Mouse (Mus musculus): ENCODE measurements around the gene Zcchc3.

Zcchc3 gene

DNA sequence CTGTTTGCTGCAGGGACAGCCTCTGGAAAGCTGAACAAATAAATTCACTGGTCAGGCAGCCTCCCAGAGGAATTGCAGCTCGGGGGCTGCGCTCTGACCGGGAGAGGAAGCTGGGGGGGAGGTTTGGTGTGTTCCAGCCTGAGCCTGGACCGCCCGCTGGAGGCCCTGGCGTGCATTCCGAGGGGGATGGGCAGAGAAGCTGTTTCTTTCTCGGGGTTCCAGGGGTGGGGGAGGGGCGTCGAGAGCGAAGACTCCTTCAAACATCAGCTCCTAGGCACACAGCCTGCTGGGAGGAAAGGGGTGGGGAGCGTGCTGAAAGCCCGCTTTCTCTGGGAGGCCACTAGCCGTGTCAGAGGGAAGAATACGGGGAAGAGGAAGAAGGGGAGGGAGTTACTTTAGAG, 3.9 kb downstream of the Zcchc3 start:
- peak; percentile 93 for DNase-seq (ENCODE audit: extremely low spot score, low spot score)

DNA sequence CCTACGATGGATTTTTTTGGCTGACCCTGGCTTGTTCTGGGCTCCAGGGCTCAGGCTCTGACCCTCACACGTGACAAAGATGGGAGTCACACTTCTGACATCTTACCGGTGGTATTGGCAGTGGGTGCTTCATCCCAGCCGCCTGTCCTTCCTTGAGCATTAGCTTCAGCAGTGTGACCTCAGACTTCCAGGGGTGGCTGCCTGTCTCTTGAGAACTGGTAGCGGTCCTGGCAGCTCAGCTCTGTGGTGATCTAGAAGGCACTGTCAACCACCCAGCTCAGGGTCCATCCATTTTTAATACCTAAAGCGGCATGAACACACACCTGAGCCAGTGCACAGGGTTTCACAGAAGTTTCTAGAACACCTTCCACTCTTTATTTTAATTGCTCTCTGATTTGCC, 5.0 kb downstream of the Zcchc3 start:
- DNase-seq (ENCODE audit: extremely low spot score, low spot score) = no peak

DNA sequence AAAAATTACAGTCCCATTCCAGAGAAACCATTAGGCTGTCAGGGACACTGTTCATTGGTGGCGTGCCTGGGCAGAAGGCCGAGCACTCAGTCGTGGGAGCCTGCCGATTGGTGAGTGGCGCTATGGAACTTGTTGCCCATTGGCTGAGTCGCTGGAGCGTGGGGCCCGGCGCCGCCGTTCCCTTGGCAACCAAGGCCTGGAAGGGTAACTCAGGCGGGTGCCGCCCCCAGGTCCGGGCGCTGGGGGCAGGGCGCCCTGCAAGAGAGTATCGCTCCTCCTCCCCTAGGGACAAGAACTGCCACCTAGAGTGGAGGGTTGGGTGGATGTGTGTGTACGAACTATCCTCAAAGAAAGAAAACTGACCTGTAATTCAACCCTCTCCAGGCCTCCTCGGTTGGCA, 8.7 kb downstream of the Zcchc3 start:
- peak; percentile 94 for DNase-seq (ENCODE audit: extremely low spot score, low spot score)

DNA sequence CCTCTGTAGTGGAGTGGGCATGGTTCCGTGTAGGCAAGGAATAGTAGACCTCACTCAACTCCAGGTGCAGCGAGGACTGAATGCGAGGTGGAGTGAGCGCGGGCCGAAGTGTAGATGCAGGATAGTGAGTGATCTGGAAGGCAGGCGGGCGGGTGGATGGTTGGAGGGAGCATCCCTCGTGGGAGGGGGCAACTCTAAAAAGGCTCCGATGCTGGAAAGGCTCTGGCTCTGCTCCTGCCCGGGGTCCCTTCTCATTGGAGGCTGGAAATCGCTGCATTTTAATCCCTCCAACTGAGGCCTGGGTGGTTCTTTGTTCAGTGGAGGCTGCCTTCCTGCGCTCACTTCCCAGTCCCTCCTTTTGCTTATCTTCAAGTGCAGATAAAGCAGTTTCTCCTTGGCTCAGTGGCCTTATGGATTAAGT, 15.7 kb downstream of the Zcchc3 start:
- no peak for DNase-seq (ENCODE audit: extremely low spot score, low spot score)

DNA sequence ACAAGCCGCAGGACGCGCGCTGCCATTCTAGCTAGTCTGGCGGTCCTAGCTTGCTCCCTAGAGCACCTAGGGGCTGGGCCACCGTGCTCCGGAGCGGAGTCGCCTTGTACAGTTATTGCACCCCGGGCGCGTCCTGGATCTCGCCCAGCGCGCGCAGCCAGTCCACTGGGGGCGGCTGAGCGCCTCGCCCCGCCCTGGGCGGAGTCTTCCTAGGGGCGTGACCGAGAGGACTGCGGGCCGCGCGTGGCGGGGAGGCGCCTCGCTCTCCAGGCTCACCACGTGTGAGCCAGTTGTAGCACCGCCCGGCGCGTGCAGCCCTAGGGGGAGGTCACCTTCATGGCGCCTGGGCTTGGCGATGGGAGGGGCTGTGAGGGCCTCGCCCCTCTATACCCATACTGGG, 16.1 kb downstream of the Zcchc3 start:
- peak; percentile 88 for DNase-seq (ENCODE audit: extremely low spot score, low spot score)

DNA sequence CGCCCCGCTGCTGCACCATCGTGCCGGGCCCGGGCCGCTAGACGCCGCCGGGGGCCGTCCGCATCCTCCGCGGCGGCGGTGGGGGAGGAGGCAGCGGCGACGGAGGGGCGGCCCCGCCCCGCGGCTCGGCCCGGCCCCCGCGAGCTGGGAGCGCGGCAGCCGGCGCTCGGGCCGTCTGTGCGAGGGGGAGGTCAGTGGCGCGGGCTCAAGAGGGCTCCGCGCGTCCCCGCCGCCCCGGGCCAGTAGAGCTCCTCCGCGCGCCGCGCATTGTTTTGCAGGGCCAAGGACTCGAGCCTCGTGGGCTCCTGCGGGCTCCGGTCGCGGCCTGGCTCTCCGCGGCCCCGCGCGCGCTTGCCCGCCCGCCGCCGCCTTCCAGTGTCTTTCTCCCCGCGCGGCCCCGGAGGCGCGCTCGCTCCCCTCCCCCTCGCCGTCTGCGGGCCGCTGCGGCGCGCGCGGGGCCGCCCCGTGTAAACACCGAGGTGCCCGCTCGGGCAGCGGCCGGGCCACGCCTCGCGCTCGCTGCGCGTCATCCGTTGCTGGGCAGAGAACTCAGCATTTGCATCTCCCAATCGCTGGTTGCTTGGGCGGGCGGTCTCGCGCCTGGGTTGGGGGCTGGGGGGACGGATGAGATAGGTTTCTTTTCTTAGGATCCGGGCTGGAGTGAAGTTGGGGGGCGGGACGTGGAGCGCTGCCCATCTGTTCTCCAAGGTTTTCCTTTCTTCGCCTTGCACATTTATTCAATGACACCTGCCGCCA, 17.0 kb downstream of the Zcchc3 start, which contains the start of gene Sox12:
Gene Sox12, minus strand, starts transcription at position 384 of the 756 bp plus-strand sequence.
- peak; percentile 98 for DNase-seq (ENCODE audit: extremely low spot score, low spot score)

DNA sequence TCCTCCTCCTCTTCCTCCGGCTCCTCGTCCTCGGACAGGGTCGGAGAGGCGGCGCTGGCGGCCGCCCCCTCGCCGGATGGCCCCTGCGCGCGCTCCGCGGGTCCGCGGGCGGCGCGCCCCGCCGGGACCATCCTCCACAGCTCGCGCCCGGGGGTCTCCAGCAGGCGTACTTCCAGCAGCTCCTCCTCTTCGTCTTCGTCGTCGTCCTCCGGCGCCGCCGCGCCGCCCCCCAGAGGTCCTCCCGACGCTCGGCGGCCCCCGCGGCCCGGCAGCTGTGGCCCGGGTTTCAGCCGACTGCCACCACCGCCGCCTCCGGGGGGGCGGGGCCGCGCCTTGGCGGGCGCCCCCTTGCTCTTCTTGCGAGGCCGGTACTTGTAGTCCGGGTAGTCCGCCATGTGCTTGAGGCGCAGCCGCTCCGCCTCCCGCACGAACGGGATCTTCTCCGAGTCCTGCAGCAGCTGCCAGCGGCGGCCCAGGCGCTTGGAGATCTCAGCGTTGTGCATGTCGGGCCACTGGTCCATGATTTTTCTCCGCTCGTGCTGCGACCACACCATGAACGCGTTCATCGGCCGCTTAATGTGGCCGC, 17.7 kb downstream of the Zcchc3 start:
- DNase-seq (ENCODE audit: extremely low spot score, low spot score) = peak; percentile 83

DNA sequence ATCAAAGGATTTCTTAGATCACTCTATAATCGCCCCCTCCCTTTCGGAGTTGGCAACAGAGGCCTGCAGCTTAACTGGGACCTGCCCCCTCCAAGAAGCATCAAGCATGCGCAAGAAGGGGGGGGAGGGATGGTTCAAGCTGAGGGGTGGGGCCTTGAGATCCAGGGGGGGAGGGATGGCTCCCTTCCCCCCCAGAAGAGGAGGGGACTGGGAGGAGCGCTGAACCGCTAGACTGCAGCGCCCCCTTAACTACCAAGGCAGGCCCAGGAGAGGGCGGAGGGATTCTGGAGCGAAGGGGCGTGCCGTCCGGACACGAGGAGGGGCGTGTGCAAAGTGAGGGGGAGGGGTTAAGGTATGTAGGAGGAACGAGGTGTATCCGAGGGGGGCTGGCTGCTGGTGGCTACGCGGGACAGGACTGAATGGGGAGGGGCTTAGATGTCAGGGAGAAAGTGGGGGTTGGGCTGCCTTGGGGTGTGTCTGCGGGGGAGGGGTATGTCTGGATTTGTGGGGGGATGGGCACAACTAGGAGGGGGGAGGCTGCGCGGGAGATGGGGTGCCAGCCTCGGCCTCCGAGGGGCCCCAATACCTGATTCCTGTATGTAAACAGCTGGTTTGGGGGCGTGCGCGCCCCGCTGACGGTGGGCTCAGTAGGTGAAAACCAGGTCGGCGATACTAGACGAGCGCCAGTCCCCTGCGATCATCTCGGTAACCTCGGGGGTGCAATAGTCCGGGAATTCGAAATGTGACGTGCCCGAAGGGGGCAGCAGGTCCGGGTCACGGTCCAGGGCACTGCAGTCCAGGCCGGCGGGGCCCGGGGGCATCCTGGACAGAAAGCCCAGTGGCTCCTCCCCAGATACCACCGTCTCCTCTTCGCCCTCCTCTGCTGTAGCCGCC, 18.5 kb downstream of the Zcchc3 start:
- DNase-seq (ENCODE audit: extremely low spot score, low spot score) = peak; percentile 94

DNA sequence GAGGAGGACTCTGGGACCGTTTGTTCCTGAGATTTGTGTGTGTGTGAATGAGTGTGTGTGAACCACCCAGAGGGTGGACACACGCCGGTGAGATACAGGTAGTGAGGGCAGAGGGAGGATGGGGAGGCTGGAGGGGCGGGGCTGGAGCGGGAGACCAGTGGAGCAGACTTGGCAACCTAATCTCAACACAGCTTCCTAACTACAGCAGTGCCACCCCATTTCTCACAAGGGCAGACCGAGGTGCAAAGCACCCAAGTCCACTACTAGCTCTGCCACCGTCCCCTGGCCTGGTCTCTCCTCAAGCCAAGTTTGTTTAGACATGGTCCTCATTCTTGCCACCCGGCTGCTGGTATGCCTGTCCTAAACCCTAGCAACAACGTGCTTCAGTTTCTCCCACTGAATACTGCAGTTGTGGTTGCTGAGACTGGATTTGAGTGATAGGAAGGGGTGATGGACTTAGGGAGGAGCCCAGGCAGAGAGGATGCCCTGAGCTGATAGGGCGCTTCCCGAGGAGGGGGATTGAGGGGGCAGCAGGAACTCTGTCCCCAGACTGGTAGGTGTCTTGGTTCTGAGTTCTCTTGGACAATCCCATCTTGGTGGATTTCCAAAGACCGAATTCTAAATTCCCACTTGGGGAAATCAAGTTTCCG, 19.4 kb downstream of the Zcchc3 start:
- peak; percentile 22 for DNase-seq (ENCODE audit: extremely low spot score, low spot score)

DNA sequence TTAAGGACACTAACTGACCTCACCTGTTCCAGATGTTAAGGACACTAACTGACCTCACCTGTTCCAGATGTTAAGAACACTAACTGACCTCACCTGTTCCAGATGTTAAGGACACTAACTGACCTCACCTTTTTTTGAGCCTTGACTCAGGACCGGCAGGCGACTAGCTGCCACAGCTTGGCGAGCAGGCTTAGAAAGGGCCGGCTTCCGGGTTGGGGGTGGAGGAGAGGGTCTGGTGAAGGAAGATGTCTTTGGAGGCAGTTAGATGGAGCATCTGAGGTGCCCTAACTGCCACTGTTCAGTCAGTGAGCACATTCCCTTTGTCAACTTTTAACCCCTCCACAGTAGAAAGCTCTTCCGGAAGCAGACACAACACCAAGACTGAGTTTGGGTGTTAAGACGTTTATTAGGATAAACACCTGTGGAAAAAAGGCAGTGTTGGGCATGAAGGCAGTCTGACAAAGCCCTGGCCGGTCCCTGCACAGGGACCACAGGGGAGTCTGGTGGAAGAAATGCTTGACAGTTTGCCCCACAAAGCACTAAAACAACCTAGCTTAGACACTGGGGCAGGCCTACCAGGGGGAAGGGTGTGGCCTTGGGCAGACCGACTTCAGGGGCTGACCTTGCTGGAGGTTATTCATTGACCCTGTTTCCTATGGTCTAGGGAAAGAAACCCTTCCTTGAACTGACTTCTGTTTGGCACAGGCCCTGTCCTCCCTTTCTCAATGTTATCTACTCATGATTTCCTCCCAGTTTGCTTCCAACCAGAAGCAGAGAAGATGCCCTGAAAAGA, 21.4 kb downstream of the Zcchc3 start:
- peak; percentile 25 for DNase-seq (ENCODE audit: extremely low spot score, low spot score)

DNA sequence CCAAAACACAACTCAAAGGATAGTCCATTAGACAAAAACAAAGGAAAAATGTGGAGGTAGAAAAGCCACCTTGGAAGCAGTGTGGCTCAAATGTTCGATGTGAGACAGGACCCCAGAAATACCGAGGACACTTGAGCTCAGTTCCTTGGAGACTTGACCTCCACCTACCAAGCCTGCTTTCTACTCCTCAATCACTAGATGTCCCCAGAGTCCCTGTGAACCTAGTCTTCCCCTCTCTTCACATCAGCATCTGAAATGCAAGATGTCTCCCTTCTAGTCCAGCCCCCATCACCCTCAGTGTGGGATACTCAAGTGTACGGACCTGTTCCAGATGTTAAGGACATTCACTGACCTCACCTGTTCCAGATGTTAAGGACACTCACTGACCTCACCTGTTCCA, 22.0 kb downstream of the Zcchc3 start:
- peak; percentile 42 for DNase-seq (ENCODE audit: extremely low spot score, low spot score)

DNA sequence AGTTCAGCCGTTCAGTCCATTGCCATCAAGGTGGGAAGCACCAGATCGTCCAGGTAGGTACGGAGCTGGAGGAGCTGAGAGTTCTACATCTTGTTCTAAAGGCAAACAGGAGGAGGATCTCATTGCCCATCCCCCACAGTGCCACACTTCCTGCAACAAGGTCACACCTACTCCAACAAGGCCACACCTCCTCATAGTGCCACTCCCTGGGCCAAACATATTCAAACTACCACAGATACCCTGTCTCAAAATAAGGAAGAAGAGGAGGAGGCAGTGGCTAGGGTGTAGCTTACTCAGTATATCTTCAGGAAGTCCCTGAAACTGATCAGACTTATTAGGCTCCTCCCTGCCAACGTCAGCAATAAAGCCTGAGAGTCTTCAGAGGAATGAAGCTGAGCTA, 30.6 kb downstream of the Zcchc3 start:
- DNase-seq (ENCODE audit: extremely low spot score, low spot score) = no peak

DNA sequence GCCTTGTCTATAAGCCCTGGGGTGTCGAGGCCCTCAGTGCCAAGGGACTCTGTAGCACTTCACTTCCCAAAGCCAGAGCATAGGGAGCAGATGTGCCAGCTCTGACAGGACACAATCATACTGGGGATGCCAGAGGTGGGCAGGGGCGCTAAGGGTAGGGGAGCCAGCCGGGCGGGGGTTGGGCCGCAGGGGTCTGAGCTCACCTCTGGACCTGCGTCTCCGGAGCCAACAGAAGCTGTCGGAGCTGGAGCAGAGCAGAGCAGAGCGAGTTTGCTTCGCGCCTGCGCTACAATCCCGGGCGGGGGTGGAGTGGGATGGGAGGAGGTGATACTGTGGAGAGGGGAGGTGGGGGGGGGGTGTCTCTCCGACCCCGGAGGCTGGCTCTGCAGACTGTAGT, 38.5 kb downstream of the Zcchc3 start, which contains the start of gene Nrsn2:
Gene Nrsn2, minus strand, starts transcription at position 294 of the 397 bp plus-strand sequence.
- no peak for DNase-seq (ENCODE audit: extremely low spot score, low spot score)

DNA sequence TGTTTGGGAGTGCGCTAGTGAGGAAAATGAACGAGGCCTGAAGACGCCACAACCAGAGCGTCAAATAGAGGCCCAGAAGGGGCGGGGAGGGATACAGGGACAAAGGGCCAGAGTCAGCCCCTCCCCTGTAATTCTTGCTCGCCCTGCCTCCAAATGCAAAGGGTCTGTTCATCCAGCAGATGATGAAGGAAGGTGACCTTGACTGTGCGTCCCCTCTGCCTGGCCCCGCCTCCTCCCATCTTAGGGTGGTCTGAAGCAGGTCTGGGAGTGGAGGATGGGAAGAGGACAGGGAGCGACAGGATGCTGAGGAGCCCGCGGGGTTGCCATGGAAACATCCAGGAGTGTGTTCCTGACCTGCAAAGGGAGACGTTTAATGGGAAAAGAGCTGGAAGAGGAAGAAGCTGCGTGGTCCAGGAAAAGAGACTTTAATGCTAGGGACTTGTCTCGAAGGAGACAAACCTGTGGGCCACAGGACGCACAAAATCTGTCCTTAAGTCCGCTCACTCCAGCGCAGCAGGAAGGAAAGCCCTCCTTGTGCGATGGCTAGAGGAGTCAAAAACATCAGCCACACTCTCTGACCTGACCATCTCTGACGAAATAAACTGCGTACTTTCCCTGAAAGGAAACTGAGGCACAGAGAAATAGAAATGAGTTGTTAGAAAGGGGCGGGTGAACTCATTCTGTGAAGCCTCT, 39.0 kb downstream of the Zcchc3 start:
- DNase-seq (ENCODE audit: extremely low spot score, low spot score) = peak; percentile 53

DNA sequence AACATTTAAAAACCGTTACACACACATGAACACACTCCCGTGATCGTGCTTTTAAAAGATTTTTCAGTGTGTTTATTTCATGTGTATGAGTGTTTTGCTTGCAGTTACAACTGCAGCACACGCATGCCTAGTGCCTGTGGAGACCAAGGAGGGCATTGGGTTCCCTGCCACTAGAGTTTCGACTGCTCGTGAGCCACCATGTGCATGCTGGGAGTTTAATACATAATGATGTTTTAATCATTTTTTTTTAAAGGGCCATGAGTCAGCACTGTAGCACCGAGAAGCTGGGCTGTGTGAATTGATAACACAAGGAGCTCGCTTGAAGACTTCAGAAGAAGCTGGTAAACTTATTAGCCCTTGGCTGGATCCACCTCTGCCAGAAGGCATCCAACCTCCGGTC, 41.3 kb downstream of the Zcchc3 start:
- DNase-seq (ENCODE audit: extremely low spot score, low spot score) = no peak

DNA sequence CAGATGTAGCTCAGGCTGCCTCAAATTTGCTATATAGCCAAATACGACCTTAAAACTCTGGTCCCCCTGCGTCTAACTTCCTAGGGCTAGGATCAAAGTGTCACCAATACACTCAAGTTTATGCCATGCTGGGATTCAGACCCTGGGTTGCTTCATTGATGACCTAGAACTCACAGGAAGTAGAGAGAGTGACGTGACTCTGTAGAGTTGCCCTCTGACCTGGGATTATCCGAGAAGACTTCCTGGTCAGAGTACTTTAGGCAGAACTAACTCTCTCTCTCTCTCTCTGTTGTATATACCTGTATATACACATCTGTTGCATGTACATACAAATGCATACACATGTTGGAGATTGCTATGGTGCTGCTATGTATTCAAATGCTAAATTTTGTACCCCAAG, 42.2 kb downstream of the Zcchc3 start:
- no peak for DNase-seq (ENCODE audit: extremely low spot score, low spot score)

DNA sequence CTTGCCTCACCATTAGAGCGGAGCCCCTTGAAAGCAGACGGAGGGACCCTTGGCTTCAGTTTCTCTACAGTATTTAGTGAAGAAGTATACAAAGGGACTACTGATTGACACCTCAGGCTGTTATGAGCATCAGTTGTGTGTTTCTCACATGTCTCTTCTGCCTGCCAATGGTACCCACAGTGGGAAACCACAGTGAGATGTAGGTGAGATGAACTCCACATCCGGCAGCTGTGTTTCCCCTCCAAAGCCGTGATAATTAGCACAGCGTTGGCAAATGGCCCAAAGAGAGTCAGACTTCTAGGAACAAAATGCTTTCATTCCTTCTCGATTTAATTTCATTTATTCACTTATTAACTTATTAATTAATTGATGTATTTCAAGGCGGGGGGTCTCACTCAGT, 42.7 kb downstream of the Zcchc3 start:
- no peak for DNase-seq (ENCODE audit: extremely low spot score, low spot score)

DNA sequence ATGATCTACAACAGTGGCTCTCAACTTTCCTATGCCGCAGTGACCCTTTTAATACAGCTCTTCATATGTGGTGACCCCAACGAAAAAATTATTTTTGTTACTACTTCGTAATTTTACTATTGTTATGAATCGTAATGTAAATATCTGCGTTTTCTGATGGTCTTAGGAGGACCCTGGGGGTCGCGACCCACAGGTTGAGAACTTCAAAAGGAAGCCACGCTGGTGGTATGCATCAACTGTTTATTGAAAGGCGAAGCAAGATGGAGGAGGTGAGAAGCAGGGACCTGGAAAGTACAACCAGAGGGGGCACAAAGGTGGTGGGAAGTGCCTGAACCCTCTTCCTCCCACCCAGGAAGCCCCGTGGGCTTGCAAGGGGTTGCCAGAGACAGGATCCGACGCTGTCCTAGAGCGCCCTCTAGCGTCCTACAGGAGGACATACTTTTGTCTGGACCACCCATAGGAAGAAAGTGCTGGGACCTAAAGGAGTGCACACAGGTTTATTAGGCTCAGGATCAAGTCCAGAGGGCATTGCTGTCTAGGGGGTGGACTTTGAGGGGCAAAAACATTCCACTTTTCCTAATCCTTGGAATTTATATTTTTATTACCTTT, 46.2 kb downstream of the Zcchc3 start:
- peak; percentile 67 for DNase-seq (ENCODE audit: extremely low spot score, low spot score)

DNA sequence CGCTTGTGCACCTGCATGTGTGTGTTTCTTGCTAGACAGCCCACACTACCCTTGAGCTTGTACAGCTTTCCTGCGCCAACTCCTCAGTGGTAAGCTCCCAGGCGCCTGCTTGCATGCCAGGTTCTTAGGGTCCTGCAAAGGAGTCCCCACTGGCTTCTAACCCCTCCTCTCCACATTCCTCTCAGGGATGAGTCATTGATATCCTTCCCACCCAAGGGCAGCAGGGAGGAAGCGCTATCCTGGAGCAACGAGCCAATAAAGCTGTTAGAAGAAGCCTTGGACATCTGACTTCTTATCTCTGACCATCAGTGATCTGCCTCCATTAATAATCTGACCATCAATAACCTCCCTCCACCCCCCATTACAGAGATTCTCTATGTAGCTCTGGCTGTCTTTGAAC, 46.9 kb downstream of the Zcchc3 start:
- DNase-seq (ENCODE audit: extremely low spot score, low spot score) = no peak
